Mouse (Mus musculus) frontal cortex, postnatal 36 days (tissue): ENCODE measurements at regions not wholly inside any gene's neighbourhood (a gene's known extent, or its start where the extent isn't known, plus 50 kb on each side); places are given as distances from the start of the nearest gene placed in this dataset.

Source experiments
- DNase-seq, 2 experiments: peaks; one replicate each; pipeline ENCODE4 v3.0.0; 2022; ENCODE audit warnings: low spot score in 2 of 2

- peak in 1 of 2 experiments; percentile 44 for DNase-seq
These were observed 943.8 kb downstream of the Slc4a3 start for GRCm38 (mm10) chr1:76489681-76490492.

GRCm38 (mm10) chr1:76490719-76491118 lies 944.7 kb downstream of the Slc4a3 start:
- DNase-seq = no peak

- peak; percentile 48 to 66 for DNase-seq
These were observed 945.1 kb downstream of the Slc4a3 start for GRCm38 (mm10) chr1:76491187-76491586.

GRCm38 (mm10) chr1:76505150-76505549 lies 959.1 kb downstream of the Slc4a3 start:
- peak in 1 of 2 experiments; percentile 48 for DNase-seq

GRCm38 (mm10) chr1:76508821-76509220 lies 962.8 kb downstream of the Slc4a3 start:
- DNase-seq = no peak

- DNase-seq = peak in 1 of 2 experiments; percentile 69
These were observed 963.4 kb downstream of the Slc4a3 start for GRCm38 (mm10) chr1:76509486-76509885.

GRCm38 (mm10) chr1:76512156-76512555 lies 966.1 kb downstream of the Slc4a3 start:
- no peak for DNase-seq

GRCm38 (mm10) chr1:76513490-76513889 lies 967.4 kb downstream of the Slc4a3 start:
- no peak for DNase-seq

GRCm38 (mm10) chr1:76529531-76529930 lies 983.5 kb downstream of the Slc4a3 start:
- no peak for DNase-seq

GRCm38 (mm10) chr1:76530342-76530741 lies 984.3 kb downstream of the Slc4a3 start:
- no peak for DNase-seq

GRCm38 (mm10) chr1:76535522-76535956 lies 979.3 kb downstream of the Epha4 start:
- DNase-seq = no peak

GRCm38 (mm10) chr1:76540529-76540928 lies 974.4 kb downstream of the Epha4 start:
- no peak for DNase-seq

- no peak for DNase-seq
These were observed 964.0 kb downstream of the Epha4 start for GRCm38 (mm10) chr1:76550876-76551275.

- no peak for DNase-seq
These were observed 955.4 kb downstream of the Epha4 start for GRCm38 (mm10) chr1:76559441-76559840.

GRCm38 (mm10) chr1:76575487-76575886 lies 939.4 kb downstream of the Epha4 start:
- no peak for DNase-seq

- DNase-seq = no peak
These were observed 929.0 kb downstream of the Epha4 start for GRCm38 (mm10) chr1:76585921-76586320.

GRCm38 (mm10) chr1:76625831-76626230 lies 889.1 kb downstream of the Epha4 start:
- no peak for DNase-seq

GRCm38 (mm10) chr1:76629861-76630260 lies 885.0 kb downstream of the Epha4 start:
- no peak for DNase-seq

GRCm38 (mm10) chr1:76634071-76634470 lies 880.8 kb downstream of the Epha4 start:
- DNase-seq = no peak

- DNase-seq = no peak
These were observed 877.4 kb downstream of the Epha4 start for GRCm38 (mm10) chr1:76637268-76638009.

GRCm38 (mm10) chr1:76638010-76638400 lies 876.9 kb downstream of the Epha4 start:
- DNase-seq = no peak

GRCm38 (mm10) chr1:76641181-76641711 lies 873.6 kb downstream of the Epha4 start:
- DNase-seq = no peak

GRCm38 (mm10) chr1:76642703-76643102 lies 872.2 kb downstream of the Epha4 start:
- no peak for DNase-seq
